Mouse (Mus musculus) ES-Bruce4 (cell line): ENCODE data around the gene Tex26. TPM values are rescaled to one million over a fixed set of nuclear protein-coding genes. Genes with fewer than 3 reads are reported as not detected.

Source experiments
- H3K27ac ChIP-seq: 2 replicates; pipeline ENCODE4 v1.5.1; 2012; ENCODE audit warnings: low read length, inconsistent platforms; ENCODE audit not compliant: insufficient read depth
- H3K27me3 ChIP-seq: 2 replicates; pipeline ENCODE4 v1.6.1; 2012; ENCODE audit warnings: mild to moderate bottlenecking, low read length, inconsistent platforms; ENCODE audit not compliant: control insufficient read depth, poor library complexity, insufficient read depth, severe bottlenecking
- H3K36me3 ChIP-seq: 2 replicates; pipeline ENCODE4 v1.6.1; 2012; ENCODE audit warnings: inconsistent platforms, mild to moderate bottlenecking, low read length, moderate library complexity; ENCODE audit not compliant: control insufficient read depth, poor library complexity, insufficient read depth, severe bottlenecking
- H3K4me1 ChIP-seq: one replicate; pipeline ENCODE4 v1.8.1; 2011; ENCODE audit warnings: low read length; ENCODE audit not compliant: control insufficient read depth, insufficient read depth
- H3K4me3 ChIP-seq: 2 replicates; pipeline ENCODE4 v1.5.1; 2011; ENCODE audit warnings: low read depth, mild to moderate bottlenecking, low read length
- H3K9ac ChIP-seq: 2 replicates; pipeline ENCODE4 v1.6.1; 2012; ENCODE audit warnings: low read depth, mild to moderate bottlenecking, inconsistent platforms; ENCODE audit not compliant: poor library complexity, severe bottlenecking
- H3K9me3 ChIP-seq: replicated peaks from 2 replicates; pipeline ENCODE4 v1.6.1; 2012; ENCODE audit warnings: mild to moderate bottlenecking, low read length, inconsistent platforms; ENCODE audit not compliant: control insufficient read depth, poor library complexity, insufficient read depth, severe bottlenecking
- CTCF ChIP-seq: IDR thresholded peaks from one replicate; pipeline ENCODE4 v1.8.1; 2011; ENCODE audit warnings: low read depth, low read length
- EP300 ChIP-seq: IDR thresholded peaks from 2 replicates; pipeline ENCODE4 v1.6.1; 2011; ENCODE audit warnings: low read depth, low read length; ENCODE audit not compliant: insufficient read depth
- POLR2A ChIP-seq: IDR thresholded peaks from one replicate; pipeline ENCODE4 v1.8.1; 2011; ENCODE audit warnings: low read length; ENCODE audit not compliant: insufficient read depth
- polyA plus RNA-seq: library from polyadenylated mRNA; stranded (reverse); fragments of >200 nt; gene quantifications from 2 replicates; pipeline ENCODE4 v1.2.4, GENCODE M21; 2011; ENCODE audit warnings: low read depth; ENCODE audit not compliant: missing spikeins, insufficient read depth, insufficient read length

The Tex26 gene
- polyA plus RNA-seq, 1 experiment, result 3.2 TPM

GRCm38 (mm10) chr5:149403386-149403785, 36.1 kb upstream of the Tex26 start:
- Histone ChIP-seq H3K4me1 (no peaks in the 10 kb centered on the region), H3K9me3 (no peaks in the 10 kb centered on the region), H3K9ac (no peak overlapping the region), H3K36me3 (no peaks in the 10 kb centered on the region), H3K27me3 (no peaks in the 10 kb centered on the region), H3K4me3 (no peak overlapping the region), H3K27ac (no peak overlapping the region)
- TF ChIP-seq CTCF, result no peak
- TF ChIP-seq EP300, result no peak
- TF ChIP-seq POLR2A, result no peak

- Histone ChIP-seq H3K27ac (no peak overlapping the region), H3K27me3 (no peaks in the 10 kb centered on the region), H3K4me3 (no peak overlapping the region), H3K4me1 (no peaks in the 10 kb centered on the region), H3K9me3 (no peaks in the 10 kb centered on the region), H3K36me3 (no peaks in the 10 kb centered on the region), H3K9ac (no peak overlapping the region)
- TF ChIP-seq EP300 (no peak), POLR2A (no peak), CTCF (no peak)
Measured at GRCm38 (mm10) chr5:149404710-149405109, 34.8 kb upstream of the Tex26 start.

- no peak for TF ChIP-seq CTCF
- TF ChIP-seq POLR2A, result no peak
- no peak for TF ChIP-seq EP300
- Histone ChIP-seq H3K4me1 (no peaks in the 10 kb centered on the region), H3K27me3 (peaks cover 3% of the 10 kb centered on the region; the same call in 1 of the 2 replicates), H3K9ac (no peak overlapping the region), H3K9me3 (no peaks in the 10 kb centered on the region), H3K27ac (no peak overlapping the region), H3K4me3 (no peak overlapping the region), H3K36me3 (no peaks in the 10 kb centered on the region)
Measured at GRCm38 (mm10) chr5:149406791-149407276, 32.6 kb upstream of the Tex26 start.

- peaks cover 4% of the 10 kb centered on the region; the same call in 1 of the 2 replicates for H3K27me3 ChIP-seq
- H3K9ac ChIP-seq, result no peak overlapping the region
- no peak overlapping the region for H3K27ac ChIP-seq
- H3K4me1 ChIP-seq, result no peaks in the 10 kb centered on the region
- no peaks in the 10 kb centered on the region for H3K9me3 ChIP-seq
- no peaks in the 10 kb centered on the region for H3K36me3 ChIP-seq
- TF ChIP-seq CTCF (no peak), POLR2A (no peak), EP300 (no peak)
- no peak overlapping the region for H3K4me3 ChIP-seq
Measured at GRCm38 (mm10) chr5:149409502-149409901, 30.0 kb upstream of the Tex26 start.

GRCm38 (mm10) chr5:149411509-149412193, 27.8 kb upstream of the Tex26 start, which contains the start of gene Medag:
Gene Medag, plus strand, starts transcription at chr5:149411749.
- no peak within 1 kb of the TSS for H3K27ac ChIP-seq
- H3K9me3 ChIP-seq, result no peaks in the 10 kb centered on the region
- no peak within 1 kb of the TSS for H3K9ac ChIP-seq

GRCm38 (mm10) chr5:149412194-149412575, 27.3 kb upstream of the Tex26 start:
- no peak for TF ChIP-seq POLR2A
- Histone ChIP-seq H3K4me3 (peak overlapping the region; percentile 38), H3K27ac (no peak overlapping the region), H3K36me3 (no peaks in the 10 kb centered on the region), H3K9me3 (no peaks in the 10 kb centered on the region), H3K27me3 (peaks cover 4% of the 10 kb centered on the region; the same call in 1 of the 2 replicates), H3K4me1 (no peaks in the 10 kb centered on the region), H3K9ac (no peak overlapping the region)

More at GRCm38 (mm10) chr5:149411509-149412193, 27.8 kb upstream of the Tex26 start, which contains the start of gene Medag:
- no peaks in the 10 kb centered on the region for H3K4me1 ChIP-seq
- H3K4me3 ChIP-seq, result peak within 1 kb of the TSS; percentile 38
- TF ChIP-seq EP300 (no peak), CTCF (no peak), POLR2A (no peak)
- H3K36me3 ChIP-seq, result no peaks in the 10 kb centered on the region
- H3K27me3 ChIP-seq, result peaks cover 4% of the 10 kb centered on the region; the same call in 1 of the 2 replicates
